ENCODE assay signal across 9 mouse cellular contexts in the genomic region with DNA sequence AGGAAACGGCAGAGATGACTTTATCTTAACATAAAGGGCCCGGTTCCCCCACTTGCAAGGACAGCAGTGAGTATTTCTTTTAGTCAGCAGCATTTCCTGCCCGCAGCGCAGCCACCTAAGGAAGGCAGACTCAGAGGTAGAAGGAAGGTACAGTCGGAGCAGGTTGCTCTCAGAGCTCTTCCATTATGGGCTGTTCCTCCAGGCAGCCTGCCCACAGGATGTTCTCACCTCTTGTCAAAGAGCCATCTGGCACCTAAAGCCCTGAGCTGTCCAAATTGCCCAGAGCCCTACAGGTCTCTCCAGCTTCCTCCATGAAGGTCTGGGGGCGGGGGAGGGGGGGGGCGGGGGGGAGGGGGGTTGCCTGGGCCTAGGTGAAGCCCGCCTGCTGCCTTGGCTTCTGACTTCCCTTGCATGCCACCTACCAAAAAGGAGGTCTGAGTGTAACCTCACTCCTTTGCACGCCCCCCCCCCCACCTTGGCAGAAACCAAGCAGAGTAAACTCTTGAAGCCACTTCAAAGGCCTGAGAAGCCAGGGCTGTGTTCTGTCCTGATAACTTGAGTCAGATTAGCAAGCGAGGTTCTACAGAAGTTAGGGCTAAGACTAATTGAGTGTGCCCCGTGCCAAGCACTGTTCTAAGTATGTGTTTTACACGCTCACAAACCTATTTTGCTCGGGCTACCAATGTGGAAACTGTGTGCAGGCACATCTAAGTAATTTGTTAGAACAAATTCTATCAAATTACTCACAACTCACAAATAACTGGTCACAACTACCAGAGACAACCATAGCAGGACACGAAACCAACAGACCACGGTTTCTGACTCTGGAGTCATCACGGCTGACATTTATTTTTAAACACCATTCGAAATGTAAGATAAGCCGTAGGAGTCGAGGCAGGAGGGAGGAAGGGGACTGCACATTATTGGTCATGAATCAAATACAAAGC. TPM values are rescaled to one million over a fixed set of nuclear protein-coding genes. Genes with fewer than 3 reads are reported as not detected.
A peak's percentile ranks its signal among the peaks of the same experiment; 100 is the strongest.
DNase-seq lines count a peak whose midpoint lies in the region; ATAC-seq lines count a peak whose summit lies in the region.
"Had no signal": no experiment of that assay in that cellular context is flagged by ENCODE, and none has a peak within 500 bp of the region (broad histone marks: within the 10 kb centered on the region; RNA-seq: fewer than 3 reads in every experiment).

No protein-coding gene starts in this region.

- H3K4me3 ChIP-seq in midbrain, embryonic 11.5 days (ENCODE audit: low read depth, low read length): no peak overlapping the region
- H3K4me3 ChIP-seq in midbrain, embryonic 10.5 days: no peak overlapping the region
- no peak overlapping the region for H3K4me3 ChIP-seq in midbrain, embryonic 15.5 days
- H3K4me3 ChIP-seq: neural tube, embryonic 13.5 days had no signal

- intact Hi-C loops in heart, postnatal 36 days (cut with DNase I): loop anchor here (5.0 to 10.0 kb wide), 2 partner anchors 89 to 398 kb away; a partner anchor contains a TSS

- ATAC-seq in midbrain, embryonic 11.5 days (ENCODE audit: low FRiP score): no peak
- no peak for ATAC-seq in midbrain, embryonic 15.5 days (replicated peaks)

- H3K27ac ChIP-seq in midbrain, embryonic 11.5 days (ENCODE audit: low read depth, low read length): no peak overlapping the region
- H3K27ac ChIP-seq in midbrain, embryonic 10.5 days (replicated peaks): no peak overlapping the region
- no peak overlapping the region for H3K27ac ChIP-seq in midbrain, embryonic 15.5 days
- H3K27ac ChIP-seq: neural tube, embryonic 13.5 days had no signal

- no peak overlapping the region for H3K9ac ChIP-seq in midbrain, embryonic 11.5 days (ENCODE audit: low read length)
- no peak overlapping the region for H3K9ac ChIP-seq in midbrain, embryonic 15.5 days
- H3K9ac ChIP-seq: neural tube, embryonic 13.5 days had no signal

- no peaks in the 10 kb centered on the region for H3K36me3 ChIP-seq in midbrain, embryonic 11.5 days (ENCODE audit: control insufficient read depth, insufficient read depth, low read length)
- peaks cover 20% of the 10 kb centered on the region for H3K36me3 ChIP-seq in midbrain, embryonic 10.5 days
- H3K36me3 ChIP-seq in midbrain, embryonic 15.5 days (replicated peaks): no peaks in the 10 kb centered on the region

- no peaks in the 10 kb centered on the region for H3K9me3 ChIP-seq in midbrain, embryonic 11.5 days (ENCODE audit: control insufficient read depth, low read length)
- H3K9me3 ChIP-seq in midbrain, embryonic 10.5 days (replicated peaks): no peaks in the 10 kb centered on the region
- no peaks in the 10 kb centered on the region for H3K9me3 ChIP-seq in midbrain, embryonic 15.5 days
- H3K9me3 ChIP-seq: neural tube, embryonic 13.5 days had no signal

- H3K4me1 ChIP-seq in midbrain, embryonic 11.5 days (ENCODE audit: control insufficient read depth, insufficient read depth, low read length): peaks cover 19% of the 10 kb centered on the region
- H3K4me1 ChIP-seq in midbrain, embryonic 10.5 days: peaks cover 56% of the 10 kb centered on the region
- H3K4me1 ChIP-seq in midbrain, embryonic 15.5 days: peaks cover 19% of the 10 kb centered on the region

- no peaks in the 10 kb centered on the region for H3K27me3 ChIP-seq in midbrain, embryonic 11.5 days (ENCODE audit: control insufficient read depth, insufficient read depth, low read length)
- no peaks in the 10 kb centered on the region for H3K27me3 ChIP-seq in midbrain, embryonic 10.5 days (ENCODE audit: low read depth, poor library complexity, severe bottlenecking)
- no peaks in the 10 kb centered on the region for H3K27me3 ChIP-seq in midbrain, embryonic 15.5 days (replicated peaks)
- H3K27me3 ChIP-seq: neural tube, embryonic 13.5 days had no signal

- 78% methylated on average over 17 of the region's 19 CpGs for WGBS in midbrain, embryonic 11.5 days
- 80% methylated on average over 17 of the region's 19 CpGs for WGBS in midbrain, embryonic 10.5 days
- 83% methylated on average over 17 of the region's 19 CpGs for WGBS in midbrain, embryonic 15.5 days

- H3K4me2 ChIP-seq in midbrain, embryonic 11.5 days: no peak overlapping the region
- H3K4me2 ChIP-seq in midbrain, embryonic 15.5 days: no peak overlapping the region
- H3K4me2 ChIP-seq: neural tube, embryonic 13.5 days had no signal

- peak; percentile 64 for DNase-seq in midbrain, embryonic 11.5 days (ENCODE audit: low spot score, missing footprints)
- no peak for DNase-seq in midbrain, embryonic 10.5 days (ENCODE audit: low spot score)
- peak; percentile 91 to 92 for DNase-seq in cerebellum, postnatal 10 days
- DNase-seq in heart, postnatal 36 days: peak; percentile 70 to 76
- peak; percentile 83 for DNase-seq in naive thymus-derived CD4-positive, alpha-beta T cell, adult 2 months (ENCODE audit: low read depth)
- DNase-seq in urinary bladder, adult 18-20 months (ENCODE audit: low spot score in 2 of 2): no peak
- no peak for DNase-seq in layer of hippocampus, adult 18-20 months (ENCODE audit: low spot score in 2 of 2)

RNA-seq across cellular contexts. Expression of a gene that starts 5.7 kb away (rescaled TPM):
- polyA plus RNA-seq in midbrain, embryonic 11.5 days (2014; fragmentation: Nextera tagmentation; extraction: Ambion mirVana): 51.9 and 52.5 TPM in 2 replicates
- polyA plus RNA-seq in midbrain, embryonic 10.5 days (2016; fragmentation: Nextera tagmentation; extraction: Ambion mirVana): 30.1 and 37.5 TPM in 2 replicates
- 10 to 100 TPM; 67.5 to 80.3 TPM for total RNA-seq in heart, postnatal 36 days (2021)
- 10 to 100 TPM; 82.1 to 82.4 TPM for total RNA-seq in layer of hippocampus, adult 18-20 months (2021)
- 22.7 and 24.6 TPM in 2 replicates for polyA plus RNA-seq in midbrain, embryonic 15.5 days (2015; fragmentation: Nextera tagmentation; extraction: Ambion mirVana)

Comparison
In these comparisons a context has a peak if more than half of its experiments do, and no peak if none do; other contexts are left out.
1. DNase-seq: peak in midbrain, embryonic 11.5 days (single experiment), cerebellum, postnatal 10 days (2 of 2), heart, postnatal 36 days (2 of 2) and naive thymus-derived CD4-positive, alpha-beta T cell, adult 2 months (single experiment); none in midbrain, embryonic 10.5 days (single experiment), urinary bladder, adult 18-20 months (0 of 2) and layer of hippocampus, adult 18-20 months (0 of 2).